Mouse (Mus musculus): ENCODE data around the gene Kantr. TPM values are rescaled to one million over a fixed set of nuclear protein-coding genes. Genes with fewer than 3 reads are reported as not detected.
"Not testable (repeated sequence)": the region's sequence is repeated elsewhere in the genome, so short reads cannot be mapped to it uniquely, and the experiment has no call there.

Gene Kantr
- polyA plus RNA-seq, 1 experiment from 2014 or later: 21.1 TPM

- Histone ChIP-seq H3K27me3 (peaks cover 21% of the 10 kb centered on the region), H3K9ac (peak overlapping the region; percentile 36; the same call in 1 of the 2 replicates), H3K4me2 (replicated peaks) (peak overlapping the region; percentile 43), H3K36me3 (peaks cover 16% of the 10 kb centered on the region), H3K9me3 (no peaks in the 10 kb centered on the region), H3K27ac (peak overlapping the region; percentile 95), H3K4me3 (peak overlapping the region; percentile 22), H3K4me1 (peaks cover 3% of the 10 kb centered on the region; the same call in 1 of the 2 replicates)
- 17% methylated on average over 33 of the region's 33 CpGs for WGBS
- peak; percentile 100 for ATAC-seq (ENCODE audit: insufficient number of reproducible peaks, insufficient read depth, low FRiP score, low TSS enrichment)
Observed at GRCm38 (mm10) chrX:152336546-152337332, 9.4 kb upstream of the Kantr start.

DNA sequence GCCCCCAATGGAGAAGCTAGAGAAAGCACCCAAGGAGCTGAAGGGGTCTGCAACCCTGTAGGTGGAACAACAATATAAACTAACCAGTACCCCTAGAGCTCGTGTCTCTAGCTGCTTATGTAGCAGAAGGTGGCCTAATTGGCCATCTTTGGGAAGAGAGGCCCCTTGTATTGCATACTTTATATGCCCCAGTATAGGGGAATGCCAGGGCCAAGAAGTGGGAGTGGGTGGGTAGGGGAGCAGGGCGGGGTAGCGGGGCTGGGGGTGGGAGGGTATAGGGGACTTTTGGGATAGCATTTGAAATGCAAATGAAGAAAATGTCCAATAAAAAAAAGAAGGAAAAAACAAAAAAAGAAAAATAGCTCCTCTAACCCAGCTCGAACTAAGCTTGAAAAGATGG, 8.8 kb upstream of the Kantr start:
- H3K4me1 ChIP-seq, H3K4me3 ChIP-seq, H3K9me3 ChIP-seq, H3K9ac ChIP-seq: not testable (repeated sequence)
- Histone ChIP-seq H3K4me2 (replicated peaks) (peak overlapping the region; percentile 43; the same call in 1 of the 2 replicates), H3K36me3 (peaks cover 16% of the 10 kb centered on the region), H3K27me3 (peaks cover 15% of the 10 kb centered on the region; the same call in 1 of the 2 replicates), H3K27ac (0 out of 2 replicates have a peak overlapping the region, but pooled peaks have one; percentile 17)
- 0 out of 2 replicates have a peak, but pooled peaks have one; percentile 13 for ATAC-seq (ENCODE audit: insufficient number of reproducible peaks, insufficient read depth, low FRiP score, low TSS enrichment)
- 58% methylated on average over 4 of the region's 4 CpGs for WGBS

- H3K4me2 ChIP-seq (replicated peaks); H3K36me3 ChIP-seq; H3K4me3 ChIP-seq; H3K9ac ChIP-seq; H3K27ac ChIP-seq; ATAC-seq (ENCODE audit: insufficient number of reproducible peaks, insufficient read depth, low FRiP score, low TSS enrichment); H3K4me1 ChIP-seq; H3K9me3 ChIP-seq: not testable (repeated sequence)
- H3K27me3 ChIP-seq: peaks cover 13% of the 10 kb centered on the region
Observed at GRCm38 (mm10) chrX:152329400-152329799, 2.1 kb upstream of the Kantr start.

DNA sequence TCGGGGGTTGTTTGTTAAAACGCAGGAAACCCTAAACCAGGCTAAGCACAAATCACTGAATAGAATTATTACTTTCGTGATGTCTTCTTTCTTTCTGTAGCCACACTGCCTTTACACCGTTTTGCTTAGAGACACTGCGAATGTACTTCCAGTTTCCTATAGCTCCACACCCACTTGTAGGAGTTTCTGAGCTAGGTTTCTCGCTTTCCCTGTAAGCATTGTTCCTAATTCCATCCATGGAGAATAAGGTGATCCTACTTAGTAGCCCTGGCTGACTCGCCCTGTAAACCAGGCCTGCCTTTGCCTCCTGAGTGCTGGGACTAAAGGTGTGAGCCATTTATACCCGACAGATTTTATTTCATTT, 376 bp upstream of the Kantr start:
- H3K4me2 ChIP-seq (replicated peaks): peak overlapping the region; percentile 41
- 24% methylated on average over 8 of the region's 8 CpGs for WGBS
- H3K9me3 ChIP-seq: no peaks in the 10 kb centered on the region
- H3K4me1 ChIP-seq: peaks cover 3% of the 10 kb centered on the region; the same call in 1 of the 2 replicates
- peak overlapping the region; percentile 30; the same call in 1 of the 2 replicates for H3K27ac ChIP-seq
- H3K27me3 ChIP-seq: peaks cover 13% of the 10 kb centered on the region
- peak overlapping the region; percentile 50 for H3K4me3 ChIP-seq
- H3K9ac ChIP-seq: no peak overlapping the region
- no peak for ATAC-seq (ENCODE audit: insufficient number of reproducible peaks, insufficient read depth, low FRiP score, low TSS enrichment)
- no peaks in the 10 kb centered on the region for H3K36me3 ChIP-seq

DNA sequence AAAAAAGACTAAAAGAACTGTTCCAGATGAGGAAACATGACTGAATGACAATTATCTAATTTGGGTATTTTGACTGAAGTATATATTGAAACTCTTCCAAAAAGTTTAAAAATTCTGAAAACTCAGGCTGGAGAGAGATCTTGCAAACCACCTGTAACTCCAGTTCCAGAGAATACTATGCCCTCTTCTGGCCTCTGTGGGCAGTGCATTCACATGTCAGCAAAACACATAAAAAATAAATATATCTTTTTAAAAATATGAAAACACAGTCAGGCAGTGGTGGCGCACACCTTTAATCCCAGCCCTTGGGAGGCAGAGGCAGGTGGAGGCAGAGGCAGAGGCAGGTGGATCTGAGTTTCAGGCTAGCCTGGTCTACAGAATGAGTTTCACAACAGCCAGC, 3.7 kb downstream of the Kantr start:
- no peak overlapping the region for H3K4me3 ChIP-seq
- no peak for ATAC-seq (ENCODE audit: insufficient number of reproducible peaks, insufficient read depth, low FRiP score, low TSS enrichment)
- no peaks in the 10 kb centered on the region for H3K9me3 ChIP-seq
- H3K27me3 ChIP-seq: peaks cover 11% of the 10 kb centered on the region
- no peak overlapping the region for H3K9ac ChIP-seq
- 100% methylated on average over 1 of the region's 1 CpGs for WGBS
- H3K4me2 ChIP-seq (replicated peaks): no peak overlapping the region
- no peak overlapping the region for H3K27ac ChIP-seq
- peaks cover 3% of the 10 kb centered on the region; the same call in 1 of the 2 replicates for H3K4me1 ChIP-seq
- no peaks in the 10 kb centered on the region for H3K36me3 ChIP-seq

- no peaks in the 10 kb centered on the region for H3K9me3 ChIP-seq
- peaks cover 3% of the 10 kb centered on the region; the same call in 1 of the 2 replicates for H3K4me1 ChIP-seq
- peaks cover 10% of the 10 kb centered on the region for H3K27me3 ChIP-seq
- H3K27ac ChIP-seq: no peak overlapping the region
- no peak overlapping the region for H3K4me2 ChIP-seq (replicated peaks)
- ATAC-seq (ENCODE audit: insufficient number of reproducible peaks, insufficient read depth, low FRiP score, low TSS enrichment): no peak
- H3K36me3 ChIP-seq: no peaks in the 10 kb centered on the region
- no peak overlapping the region for H3K9ac ChIP-seq
- 39% methylated on average over 2 of the region's 2 CpGs for WGBS
- H3K4me3 ChIP-seq: no peak overlapping the region
Observed at GRCm38 (mm10) chrX:152322776-152323175, 4.5 kb downstream of the Kantr start.

GRCm38 (mm10) chrX:152320535-152320934, 6.8 kb downstream of the Kantr start:
- Histone ChIP-seq H3K9ac (no peak overlapping the region), H3K27me3 (0 out of 2 replicates have a peak, but pooled peaks cover 3% of the 10 kb centered on the region), H3K36me3 (no peaks in the 10 kb centered on the region), H3K4me2 (replicated peaks) (no peak overlapping the region), H3K9me3 (no peaks in the 10 kb centered on the region), H3K27ac (no peak overlapping the region), H3K4me1 (no peaks in the 10 kb centered on the region), H3K4me3 (no peak overlapping the region)
- ATAC-seq (ENCODE audit: insufficient number of reproducible peaks, insufficient read depth, low FRiP score, low TSS enrichment): no peak
- 82% methylated on average over 4 of the region's 4 CpGs for WGBS

- H3K4me3 ChIP-seq: no peak overlapping the region
- no peaks in the 10 kb centered on the region for H3K9me3 ChIP-seq
- H3K27ac ChIP-seq: no peak overlapping the region
- H3K4me1 ChIP-seq: no peaks in the 10 kb centered on the region
- no peak for ATAC-seq (ENCODE audit: insufficient number of reproducible peaks, insufficient read depth, low FRiP score, low TSS enrichment)
- H3K4me2 ChIP-seq (replicated peaks): no peak overlapping the region
- 68% methylated on average over 2 of the region's 2 CpGs for WGBS
- no peaks in the 10 kb centered on the region for H3K36me3 ChIP-seq
- H3K27me3 ChIP-seq: no peaks in the 10 kb centered on the region
- H3K9ac ChIP-seq: no peak overlapping the region
Observed at GRCm38 (mm10) chrX:152307942-152308341, 19.4 kb downstream of the Kantr start.

DNA sequence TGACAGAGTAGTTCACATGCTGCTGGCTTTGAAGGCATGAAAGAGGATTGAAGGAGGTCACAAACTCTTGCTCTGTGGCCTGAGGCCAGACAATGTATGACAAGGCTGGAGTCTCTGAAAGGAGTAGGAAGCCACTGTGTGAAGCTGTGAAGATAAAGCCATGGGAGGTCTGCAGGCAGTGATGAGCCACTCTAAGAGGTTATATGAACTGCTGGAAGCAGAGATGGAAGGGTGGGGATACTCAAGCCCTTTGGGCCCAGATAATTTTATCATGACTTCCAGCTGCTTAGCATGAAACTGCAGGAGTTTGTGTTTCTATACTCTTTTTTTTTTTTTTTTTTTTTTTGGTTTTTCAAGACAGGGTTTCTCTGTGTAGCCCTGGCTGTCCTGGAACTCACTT, 19.9 kb downstream of the Kantr start:
- H3K9ac ChIP-seq: no peak overlapping the region
- no peak overlapping the region for H3K27ac ChIP-seq
- ATAC-seq (ENCODE audit: insufficient number of reproducible peaks, insufficient read depth, low FRiP score, low TSS enrichment): no peak
- H3K4me1 ChIP-seq: no peaks in the 10 kb centered on the region
- H3K27me3 ChIP-seq: no peaks in the 10 kb centered on the region
- no peak overlapping the region for H3K4me2 ChIP-seq (replicated peaks)
- H3K9me3 ChIP-seq: no peaks in the 10 kb centered on the region
- H3K4me3 ChIP-seq: no peak overlapping the region
- H3K36me3 ChIP-seq: no peaks in the 10 kb centered on the region

DNA sequence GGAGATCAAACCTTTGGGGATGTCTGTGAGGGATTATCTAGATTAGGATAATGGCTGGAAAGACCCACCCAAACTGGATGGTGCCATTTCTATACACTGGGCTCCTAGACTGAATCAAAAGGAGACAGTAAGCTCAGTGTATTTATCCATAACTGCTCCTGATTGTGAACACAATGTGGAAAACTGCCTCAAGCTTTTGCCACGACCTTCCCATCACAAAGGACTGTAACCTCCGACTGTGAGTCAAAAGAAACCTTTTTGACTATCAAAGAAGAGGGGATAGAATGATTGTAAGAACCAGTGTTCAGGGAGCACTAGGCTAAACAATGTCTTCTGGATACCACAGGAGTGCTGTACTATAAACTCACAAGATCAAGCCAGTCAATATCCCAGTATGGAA, 21.1 kb downstream of the Kantr start:
- Histone ChIP-seq H3K36me3 (no peaks in the 10 kb centered on the region), H3K9ac (no peak overlapping the region), H3K27ac (no peak overlapping the region), H3K9me3 (no peaks in the 10 kb centered on the region), H3K4me1 (no peaks in the 10 kb centered on the region), H3K27me3 (no peaks in the 10 kb centered on the region), H3K4me2 (replicated peaks) (no peak overlapping the region), H3K4me3 (no peak overlapping the region)
- no peak for ATAC-seq (ENCODE audit: insufficient number of reproducible peaks, insufficient read depth, low FRiP score, low TSS enrichment)
- 71% methylated on average over 2 of the region's 2 CpGs for WGBS

DNA sequence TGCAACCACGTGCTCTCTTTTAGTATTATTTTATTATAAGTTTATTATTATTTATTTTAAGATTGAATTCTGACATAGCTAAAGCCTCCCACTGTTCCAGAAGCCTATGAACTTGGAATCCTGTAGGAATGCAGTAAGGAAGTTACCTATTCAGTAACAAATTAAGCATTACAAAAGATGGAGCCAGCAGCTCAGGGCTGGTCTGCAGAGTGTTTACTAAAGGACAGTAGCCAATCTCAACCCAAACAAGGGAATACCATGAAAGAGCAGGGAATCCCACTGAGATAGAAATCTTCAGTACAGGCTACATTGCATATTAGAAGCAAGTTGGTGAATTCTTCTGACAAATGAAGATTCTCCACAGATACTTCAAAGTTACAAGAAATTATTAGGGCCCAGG, 40.3 kb downstream of the Kantr start:
- not testable (repeated sequence) for H3K9me3 ChIP-seq; H3K27ac ChIP-seq; H3K36me3 ChIP-seq; H3K9ac ChIP-seq; H3K4me3 ChIP-seq; H3K4me1 ChIP-seq; ATAC-seq (ENCODE audit: insufficient number of reproducible peaks, insufficient read depth, low FRiP score, low TSS enrichment); H3K4me2 ChIP-seq (replicated peaks); H3K27me3 ChIP-seq
- whole genome bisulfite sequencing: 57% methylated on average over 1 of the region's 1 CpGs

DNA sequence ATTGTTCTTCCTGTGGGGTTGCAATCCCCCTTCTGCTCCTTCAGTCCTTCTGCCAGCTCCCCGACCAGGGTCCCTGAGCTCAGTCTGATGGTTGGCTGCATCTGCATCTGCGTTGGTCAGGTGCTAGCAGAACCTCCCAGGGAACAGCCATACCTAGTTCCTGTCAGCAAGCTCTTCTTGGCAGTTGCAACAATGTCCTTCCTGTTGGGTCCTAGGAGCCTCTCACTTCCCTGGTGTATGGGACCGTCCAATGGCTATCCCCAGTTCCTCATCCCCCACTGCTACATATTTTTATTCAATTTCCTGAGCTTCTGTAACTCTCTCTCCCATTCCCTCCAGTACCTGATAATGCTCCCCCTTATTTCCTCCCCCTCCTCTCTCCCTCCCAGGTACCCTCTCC, 42.5 kb downstream of the Kantr start:
- Histone ChIP-seq H3K27ac (no peak overlapping the region), H3K36me3 (no peaks in the 10 kb centered on the region), H3K4me2 (replicated peaks) (no peak overlapping the region), H3K27me3 (no peaks in the 10 kb centered on the region), H3K4me3 (no peak overlapping the region), H3K9ac (no peak overlapping the region), H3K4me1 (no peaks in the 10 kb centered on the region), H3K9me3 (no peaks in the 10 kb centered on the region)
- 73% methylated on average over 3 of the region's 3 CpGs for WGBS
- ATAC-seq (ENCODE audit: insufficient number of reproducible peaks, insufficient read depth, low FRiP score, low TSS enrichment): no peak
